Mouse (Mus musculus) stomach, embryonic 16.5 days (tissue): ENCODE measurements around the gene Kcnh8. TPM values are rescaled to one million over a fixed set of nuclear protein-coding genes. Genes with fewer than 3 reads are reported as not detected.

Source experiments
- ATAC-seq: fragments of 200-750 bp; cut with Nextera tagmentation; 2 replicates; pipeline ENCODE4 v1.8.0; 2017; ENCODE audit warnings: moderate number of reproducible peaks, moderate TSS enrichment; ENCODE audit not compliant: insufficient read depth, low FRiP score
- H3K27ac ChIP-seq: fragments of 300-500 bp; sonication (generic); 2 replicates; pipeline ENCODE4 v1.5.1; 2014; ENCODE audit warnings: low read length
- H3K27me3 ChIP-seq: fragments of 300-500 bp; sonication (generic); 2 replicates; pipeline ENCODE4 v1.6.1; 2014; ENCODE audit warnings: low read length, control low read depth, mixed read lengths; ENCODE audit not compliant: control insufficient read depth, insufficient read depth
- H3K36me3 ChIP-seq: fragments of 300-500 bp; sonication (generic); 2 replicates; pipeline ENCODE4 v1.6.1; 2014; ENCODE audit warnings: low read length; ENCODE audit not compliant: control insufficient read depth, insufficient read depth
- H3K4me1 ChIP-seq: fragments of 300-500 bp; sonication (generic); 2 replicates; pipeline ENCODE4 v1.6.1; 2014; ENCODE audit warnings: low read length, control low read depth, mixed read lengths; ENCODE audit not compliant: control insufficient read depth, insufficient read depth
- H3K4me2 ChIP-seq: fragments of 300-500 bp; sonication (generic); 2 replicates; pipeline ENCODE4 v1.6.1; 2014; ENCODE audit warnings: low read depth, low read length, mixed read lengths
- H3K4me3 ChIP-seq: fragments of 300-500 bp; sonication (generic); replicated peaks from 2 replicates; pipeline ENCODE4 v1.5.1; 2014; ENCODE audit warnings: mild to moderate bottlenecking, low read length
- H3K9ac ChIP-seq: fragments of 300-500 bp; sonication (generic); 2 replicates; pipeline ENCODE4 v1.6.1; 2014; ENCODE audit warnings: low read length
- H3K9me3 ChIP-seq: fragments of 300-500 bp; sonication (generic); replicated peaks from 2 replicates; pipeline ENCODE4 v1.6.1; 2016; ENCODE audit warnings: low read length, control low read depth; ENCODE audit not compliant: control insufficient read depth
- WGBS: fragments of 180-500 bp; shearing (Covaris S2); extraction: QIAGEN DNeasy Blood & Tissue Kit; methylation state at CpG from one replicate; pipeline ENCODE4 v1.1.7; 2014; 5-methylcytosine and 5-hydroxymethylcytosine counted together
- polyA plus RNA-seq: library from polyadenylated mRNA; unstranded; fragments of >200 nt; fragmentation: Nextera tagmentation; extraction: Ambion mirVana; gene quantifications from 2 replicates; pipeline ENCODE4 v1.2.1, GENCODE M21; 2015

Gene Kcnh8
- 0.37 and 0.54 TPM in 2 replicates for polyA plus RNA-seq

DNA sequence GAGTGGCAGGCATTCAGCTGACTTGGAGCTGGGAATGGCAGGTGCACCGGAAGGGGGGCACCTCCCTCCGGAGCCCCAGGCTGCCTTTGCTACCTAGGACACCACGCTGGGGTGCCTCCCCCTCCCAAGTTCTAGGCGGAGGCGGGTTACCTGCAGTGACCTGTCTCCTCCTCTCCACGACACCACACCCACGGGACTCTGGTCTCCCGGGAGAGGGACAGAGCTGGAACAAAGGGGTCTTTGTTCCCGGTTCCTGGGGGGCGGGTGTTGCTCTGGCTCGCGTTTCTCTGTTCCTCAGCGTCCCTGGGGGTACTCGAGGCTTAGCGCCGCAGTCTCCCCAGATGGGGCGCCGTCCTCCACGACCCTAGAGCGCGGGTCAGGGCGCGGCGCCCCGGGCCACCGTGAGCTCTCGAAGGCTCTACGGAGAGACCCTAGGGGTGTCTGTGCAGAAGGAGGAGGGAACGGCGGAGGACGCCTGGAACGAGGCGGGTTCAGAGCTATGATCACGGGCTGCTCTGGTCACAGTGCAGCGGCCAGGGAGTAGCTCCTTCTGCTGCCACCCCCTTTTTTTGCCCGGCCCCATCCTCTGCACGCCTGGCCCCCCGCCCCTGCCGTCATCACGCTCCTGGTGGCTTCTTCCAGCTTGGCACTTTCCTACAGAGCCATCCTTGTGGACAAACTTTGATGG is at the start of gene Kcnh8:
Gene Kcnh8, plus strand, starts transcription at position 617 of the 688 bp plus-strand sequence.
- H3K27ac ChIP-seq: no peak within 1 kb of the TSS
- WGBS: 2% methylated on average over 38 of the region's 40 CpGs
- H3K4me3 ChIP-seq: peak within 1 kb of the TSS; percentile 56
- peaks cover 24% of the 10 kb centered on the region for H3K27me3 ChIP-seq
- H3K4me2 ChIP-seq: peak within 1 kb of the TSS; percentile 59
- 0 out of 2 replicates have a peak, but pooled peaks cover 2% of the 10 kb centered on the region for H3K4me1 ChIP-seq
- no peaks in the 10 kb centered on the region for H3K36me3 ChIP-seq
- no peaks in the 10 kb centered on the region for H3K9me3 ChIP-seq
- H3K9ac ChIP-seq: peak within 1 kb of the TSS; percentile 31; the same call in 1 of the 2 replicates
- ATAC-seq: peak; percentile 75; the same call in 1 of the 2 replicates

DNA sequence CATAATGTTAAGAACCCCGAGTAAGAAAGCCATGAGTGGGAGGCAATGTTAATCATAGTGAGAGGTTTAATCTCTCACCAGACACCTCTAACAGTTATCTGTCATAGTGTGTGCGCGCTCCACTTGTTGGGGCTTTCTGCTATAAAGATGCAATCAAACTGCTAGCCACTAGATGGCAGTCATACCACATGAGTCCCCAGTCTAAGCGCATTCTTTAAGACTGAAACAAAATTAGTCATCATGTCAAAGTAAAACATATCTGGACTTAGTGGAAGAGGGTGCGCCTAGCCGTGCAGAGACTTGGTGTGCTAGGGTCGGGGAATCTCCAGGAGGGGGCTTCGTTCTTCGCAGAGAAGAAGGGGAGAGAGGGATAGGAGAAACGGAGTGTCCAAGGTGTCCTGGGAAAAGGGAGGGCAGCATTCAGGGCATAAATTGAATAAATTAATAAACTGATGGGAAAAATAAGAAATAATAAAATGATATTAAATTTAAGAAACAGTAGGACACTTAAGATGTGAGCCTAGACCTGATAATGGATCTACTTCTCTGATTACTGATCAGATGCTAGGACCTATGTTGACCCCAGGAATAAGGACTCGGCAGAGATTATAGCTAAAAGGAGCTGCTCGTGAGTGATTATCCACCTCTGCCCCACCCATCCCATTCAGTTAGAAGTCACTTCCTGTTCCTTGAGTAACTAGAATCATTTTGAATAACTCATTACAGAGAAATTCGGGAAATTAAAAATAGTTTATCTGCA is 42.4 kb upstream of the Kcnh8 start:
- WGBS: 22% methylated on average over 13 of the region's 13 CpGs
- no peaks in the 10 kb centered on the region for H3K4me1 ChIP-seq
- peak overlapping the region; percentile 36; the same call in 1 of the 2 replicates for H3K4me2 ChIP-seq

DNA sequence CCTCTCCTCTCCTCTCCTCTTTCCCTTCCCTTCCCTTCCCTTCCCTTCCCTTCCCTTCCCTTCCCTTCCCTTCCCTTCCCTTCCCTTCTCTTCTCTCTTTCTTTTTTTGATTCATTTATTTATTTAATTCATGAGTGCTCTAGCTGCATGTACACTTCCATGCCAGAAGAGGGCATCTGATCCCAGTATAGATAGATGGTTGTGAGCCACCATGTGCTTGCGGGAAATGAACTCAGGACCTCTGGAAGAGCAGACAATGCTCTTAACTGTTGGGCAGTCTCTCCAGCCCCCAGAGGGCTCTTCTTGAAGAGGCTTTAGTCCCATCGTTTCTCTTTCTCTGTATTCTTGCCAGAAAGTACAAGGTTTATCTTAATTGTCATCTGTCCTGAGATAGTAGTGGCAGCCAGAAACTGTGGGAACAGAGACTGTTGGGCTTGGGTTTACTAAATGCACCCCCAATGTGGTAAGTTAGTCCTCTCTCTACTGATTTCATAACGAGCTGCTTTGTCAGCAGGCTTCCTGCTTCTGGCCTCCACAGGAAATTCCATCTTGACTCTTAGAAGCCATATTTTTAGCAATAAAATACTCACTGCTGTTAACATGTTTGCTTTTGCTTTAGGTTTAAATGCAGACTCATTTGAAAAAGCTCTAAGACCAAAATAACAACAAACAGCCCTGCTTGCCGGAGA is 36.9 kb upstream of the Kcnh8 start:
- no peaks in the 10 kb centered on the region for H3K36me3 ChIP-seq
- H3K9me3 ChIP-seq: no peaks in the 10 kb centered on the region
- ATAC-seq: no peak
- no peak overlapping the region for H3K27ac ChIP-seq
- no peak overlapping the region for H3K4me2 ChIP-seq
- H3K9ac ChIP-seq: no peak overlapping the region
- H3K27me3 ChIP-seq: no peaks in the 10 kb centered on the region
- H3K4me1 ChIP-seq: no peaks in the 10 kb centered on the region
- 55% methylated on average over 4 of the region's 4 CpGs for WGBS
- H3K4me3 ChIP-seq: no peak overlapping the region

More for the DNA sequence above, 42.4 kb upstream of the Kcnh8 start:
- peak; percentile 66 for ATAC-seq
- no peak overlapping the region for H3K9ac ChIP-seq
- no peaks in the 10 kb centered on the region for H3K27me3 ChIP-seq
- no peaks in the 10 kb centered on the region for H3K9me3 ChIP-seq
- no peaks in the 10 kb centered on the region for H3K36me3 ChIP-seq
- H3K27ac ChIP-seq: no peak overlapping the region
- no peak overlapping the region for H3K4me3 ChIP-seq

DNA sequence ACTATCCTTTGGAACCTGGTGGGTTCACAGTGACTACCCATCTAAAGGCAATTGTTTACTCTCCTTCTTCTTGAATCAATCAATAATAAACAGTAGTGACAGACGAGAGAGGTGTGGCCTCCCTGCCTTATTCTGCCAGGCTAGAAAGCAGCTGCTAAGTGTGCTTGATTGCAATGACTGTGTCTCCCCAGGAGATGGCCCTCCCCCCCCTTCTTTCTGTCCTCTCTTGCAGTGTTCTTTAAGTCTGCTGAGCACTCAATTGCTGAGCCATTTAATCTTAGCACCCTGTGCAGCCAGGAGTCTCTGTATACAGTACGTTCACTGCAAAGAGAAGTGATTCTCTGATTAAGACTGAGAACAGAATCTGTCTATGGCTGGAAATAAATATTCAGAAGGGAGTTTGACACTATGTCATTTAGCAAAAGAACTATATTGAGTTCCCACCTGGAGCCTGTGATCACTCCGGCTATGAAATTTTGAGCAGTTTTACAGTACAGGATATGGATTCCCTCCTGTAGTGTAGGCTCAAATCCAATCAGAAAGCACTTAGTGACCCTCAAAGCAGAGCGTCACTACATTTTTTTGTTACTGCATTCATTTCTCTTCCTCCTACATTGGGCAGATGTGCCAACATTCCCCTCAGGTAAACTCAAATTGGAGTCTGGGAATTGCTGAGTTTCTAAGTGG is 32.8 kb upstream of the Kcnh8 start:
- WGBS: 60% methylated on average over 4 of the region's 4 CpGs
- Histone ChIP-seq H3K4me1 (no peaks in the 10 kb centered on the region), H3K9ac (no peak overlapping the region), H3K4me3 (no peak overlapping the region), H3K9me3 (no peaks in the 10 kb centered on the region), H3K36me3 (no peaks in the 10 kb centered on the region), H3K27me3 (no peaks in the 10 kb centered on the region), H3K27ac (no peak overlapping the region), H3K4me2 (no peak overlapping the region)
- 0 out of 2 replicates have a peak, but pooled peaks have one; percentile 25 for ATAC-seq

DNA sequence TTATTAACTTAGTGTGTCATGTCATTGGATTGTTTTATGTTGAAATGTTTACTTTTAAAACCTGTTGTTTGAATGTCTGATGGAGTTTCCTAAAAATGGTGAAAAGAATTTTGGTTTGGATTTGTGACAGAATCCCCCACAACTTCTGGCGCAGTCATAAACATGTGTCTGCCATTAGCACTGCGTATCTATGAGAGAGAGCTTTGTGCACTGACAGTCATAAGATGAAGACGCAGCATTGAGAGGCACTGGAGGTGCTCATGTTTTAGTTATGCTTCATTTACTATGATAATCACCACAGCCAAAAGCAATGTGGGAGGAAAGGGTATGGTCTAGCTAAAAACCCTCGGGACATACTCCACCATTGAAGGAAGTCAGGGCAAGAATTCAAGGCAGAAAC is 30.3 kb upstream of the Kcnh8 start:
- WGBS: 72% methylated on average over 4 of the region's 4 CpGs
- H3K9me3 ChIP-seq: no peaks in the 10 kb centered on the region
- H3K36me3 ChIP-seq: no peaks in the 10 kb centered on the region
- H3K27ac ChIP-seq: no peak overlapping the region
- no peak for ATAC-seq
- no peaks in the 10 kb centered on the region for H3K27me3 ChIP-seq
- H3K9ac ChIP-seq: no peak overlapping the region
- H3K4me1 ChIP-seq: no peaks in the 10 kb centered on the region
- no peak overlapping the region for H3K4me3 ChIP-seq
- H3K4me2 ChIP-seq: no peak overlapping the region

DNA sequence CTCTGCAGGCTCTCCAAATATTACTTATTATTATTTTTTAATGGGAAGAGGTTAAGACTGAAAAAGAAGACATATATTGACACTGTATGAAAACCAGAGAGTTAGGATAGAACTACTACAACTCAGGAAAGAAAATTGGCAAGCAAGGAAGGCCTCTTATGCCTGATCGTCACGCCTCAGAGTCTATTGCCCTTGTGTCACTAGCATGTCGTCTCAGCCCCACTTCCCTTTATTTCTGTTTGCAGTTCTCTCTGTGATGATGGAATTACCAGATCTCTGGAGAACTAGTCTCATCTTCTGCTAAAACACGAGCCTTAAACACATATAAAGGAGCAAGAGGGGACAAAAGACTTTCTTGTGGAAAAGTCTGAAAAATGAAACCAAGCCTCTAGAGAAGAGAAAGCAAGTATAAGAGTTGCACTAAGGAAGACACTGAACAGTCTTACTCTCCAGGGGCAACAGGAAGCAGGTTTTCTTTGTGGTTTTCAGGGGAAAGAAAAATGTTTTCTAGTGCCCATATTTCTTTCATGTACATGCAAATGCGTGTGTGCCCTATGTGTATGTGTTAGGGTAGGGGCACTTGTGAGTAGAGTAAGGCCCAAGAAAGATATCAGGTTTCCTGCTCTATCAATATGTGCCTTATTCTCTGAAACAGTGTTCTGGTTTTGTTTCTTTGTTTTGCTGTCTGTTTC is 10.9 kb upstream of the Kcnh8 start:
- Histone ChIP-seq H3K9me3 (no peaks in the 10 kb centered on the region), H3K4me3 (no peak overlapping the region), H3K4me2 (no peak overlapping the region), H3K4me1 (no peaks in the 10 kb centered on the region), H3K27me3 (no peaks in the 10 kb centered on the region), H3K27ac (no peak overlapping the region), H3K9ac (no peak overlapping the region), H3K36me3 (no peaks in the 10 kb centered on the region)
- no peak for ATAC-seq
- 70% methylated on average over 5 of the region's 5 CpGs for WGBS

DNA sequence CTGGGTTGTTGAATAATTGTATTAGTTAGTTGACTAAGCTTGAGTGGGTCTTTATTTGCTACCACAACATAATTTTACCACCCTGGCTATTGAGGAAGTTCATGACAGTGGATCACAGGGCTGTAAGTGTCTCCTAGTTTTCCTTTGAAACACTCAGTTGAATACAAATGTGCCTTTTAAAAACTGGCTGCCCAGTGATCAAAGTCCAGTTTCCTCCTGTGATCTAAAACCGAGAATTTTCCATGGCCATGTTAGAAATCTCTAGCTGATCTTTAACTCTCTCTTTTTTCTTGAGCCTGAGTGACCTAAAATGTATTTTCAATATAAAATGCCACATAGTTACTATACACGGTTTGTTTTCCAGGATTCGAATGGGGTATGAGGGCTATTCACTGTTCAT is 3.4 kb upstream of the Kcnh8 start:
- no peak for ATAC-seq
- no peak overlapping the region for H3K27ac ChIP-seq

DNA sequence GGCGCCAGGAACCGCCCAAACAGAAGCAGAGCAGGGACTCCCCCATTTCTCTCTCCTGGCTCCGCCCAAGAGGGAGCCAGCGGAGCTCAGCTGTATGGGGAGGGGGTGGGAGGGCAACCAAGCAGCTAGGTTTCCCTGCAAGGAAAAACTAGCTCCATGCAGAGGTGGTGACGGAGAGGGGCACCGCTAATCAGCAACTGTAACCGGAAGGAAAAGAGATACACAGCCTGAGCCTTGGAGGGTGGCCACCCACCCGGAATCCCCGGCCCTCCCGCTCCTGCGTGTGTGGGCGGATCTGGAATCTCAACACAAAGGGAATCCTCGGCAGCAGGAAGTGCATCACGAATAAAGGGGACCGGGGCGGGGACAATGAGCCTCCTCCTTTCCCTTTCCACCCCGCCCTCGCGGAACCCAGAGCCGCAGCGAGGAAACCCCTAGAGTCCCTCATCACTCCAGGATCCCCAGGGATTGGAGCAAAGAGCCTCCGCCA is 1.6 kb upstream of the Kcnh8 start:
- peak overlapping the region; percentile 13 for H3K9ac ChIP-seq

More for the DNA sequence above, 3.4 kb upstream of the Kcnh8 start:
- Histone ChIP-seq H3K4me1 (0 out of 2 replicates have a peak, but pooled peaks cover 2% of the 10 kb centered on the region), H3K27me3 (peaks cover 24% of the 10 kb centered on the region), H3K9ac (no peak overlapping the region), H3K9me3 (no peaks in the 10 kb centered on the region), H3K36me3 (no peaks in the 10 kb centered on the region), H3K4me2 (no peak overlapping the region), H3K4me3 (no peak overlapping the region)
- WGBS: 70% methylated on average over 3 of the region's 3 CpGs

More for the DNA sequence above, 1.6 kb upstream of the Kcnh8 start:
- H3K4me2 ChIP-seq: peak overlapping the region; percentile 59
- peak overlapping the region; percentile 34; the same call in 1 of the 2 replicates for H3K27ac ChIP-seq
- H3K36me3 ChIP-seq: no peaks in the 10 kb centered on the region
- H3K4me3 ChIP-seq: peak overlapping the region; percentile 56
- no peaks in the 10 kb centered on the region for H3K9me3 ChIP-seq
- under 1% methylated on average over 22 of the region's 22 CpGs for WGBS
- ATAC-seq: peak; percentile 81
- 0 out of 2 replicates have a peak, but pooled peaks cover 2% of the 10 kb centered on the region for H3K4me1 ChIP-seq
- peaks cover 24% of the 10 kb centered on the region for H3K27me3 ChIP-seq
